Mouse (Mus musculus) intestine, postnatal 0 days (tissue): Measurements from ENCODE around the gene Cdk9. TPM values are rescaled to one million over a fixed set of nuclear protein-coding genes. Genes with fewer than 3 reads are reported as not detected.

Experiments used
- ATAC-seq: fragments of 200-750 bp; cut with Nextera tagmentation; 2 replicates; pipeline ENCODE4 v1.8.0; 2017; ENCODE audit warnings: mild to moderate bottlenecking, moderate TSS enrichment, moderate library complexity
- H3K27ac ChIP-seq: fragments of 300-500 bp; sonication (generic); 2 replicates; pipeline ENCODE4 v1.5.1; 2014; ENCODE audit warnings: mild to moderate bottlenecking, low read depth, low read length, moderate library complexity
- H3K27me3 ChIP-seq: fragments of 300-500 bp; sonication (generic); replicated peaks from 2 replicates; pipeline ENCODE4 v1.6.1; 2014; ENCODE audit warnings: low read length, mixed read lengths; ENCODE audit not compliant: control insufficient read depth, insufficient read depth
- H3K36me3 ChIP-seq: fragments of 300-500 bp; sonication (generic); 2 replicates; pipeline ENCODE4 v1.6.1; 2014; ENCODE audit warnings: mild to moderate bottlenecking, moderate library complexity; ENCODE audit not compliant: control insufficient read depth, insufficient read depth
- H3K4me1 ChIP-seq: fragments of 300-500 bp; sonication (generic); replicated peaks from 2 replicates; pipeline ENCODE4 v1.6.1; 2014; ENCODE audit warnings: antibody characterized with exemption, low read length, mixed read lengths; ENCODE audit not compliant: control insufficient read depth, insufficient read depth
- H3K4me2 ChIP-seq: fragments of 300-500 bp; sonication (generic); replicated peaks from 2 replicates; pipeline ENCODE4 v1.6.1; 2014; ENCODE audit warnings: low read depth, mild to moderate bottlenecking, moderate library complexity
- H3K4me3 ChIP-seq: fragments of 300-500 bp; sonication (generic); 2 replicates; pipeline ENCODE4 v1.5.1; 2014; ENCODE audit warnings: low read depth, low read length
- H3K9ac ChIP-seq: fragments of 300-500 bp; sonication (generic); 2 replicates; pipeline ENCODE4 v1.6.1; 2014; ENCODE audit warnings: mild to moderate bottlenecking, low read depth, low read length
- H3K9me3 ChIP-seq: fragments of 300-500 bp; sonication (generic); 2 replicates; pipeline ENCODE4 v1.6.1; 2016; ENCODE audit warnings: mixed run types; ENCODE audit not compliant: control insufficient read depth
- CTCF ChIP-seq: sonication (generic); IDR thresholded peaks from 2 replicates; pipeline ENCODE4 v1.5.1; 2016; ENCODE audit warnings: low read depth, mild to moderate bottlenecking, control low read depth, antibody characterized with exemption, moderate library complexity
- WGBS: fragments of 180-500 bp; shearing (Covaris S2); extraction: QIAGEN DNeasy Blood & Tissue Kit; methylation state at CpG from one replicate; pipeline ENCODE4 v1.1.7; 2014; 5-methylcytosine and 5-hydroxymethylcytosine counted together
- polyA plus RNA-seq: library from polyadenylated mRNA; unstranded; fragments of >200 nt; fragmentation: Nextera tagmentation; extraction: Ambion mirVana; gene quantifications from 2 replicates; pipeline ENCODE4 v1.2.1, GENCODE M21; 2015

Gene Cdk9
- polyA plus RNA-seq, 1 experiment from 2014 or later: 54.0 TPM

- no peaks in the 10 kb centered on the region for H3K4me1 ChIP-seq
- H3K9ac ChIP-seq: no peak overlapping the region
- ATAC-seq: no peak
- no peak overlapping the region for H3K4me2 ChIP-seq
- no peak for TF ChIP-seq CTCF
- H3K36me3 ChIP-seq: peaks cover 8% of the 10 kb centered on the region; the same call in 1 of the 2 replicates
- no peak overlapping the region for H3K27ac ChIP-seq
- 68% methylated on average over 15 of the region's 15 CpGs for WGBS
- no peaks in the 10 kb centered on the region for H3K9me3 ChIP-seq
- H3K27me3 ChIP-seq: peaks cover 23% of the 10 kb centered on the region
- no peak overlapping the region for H3K4me3 ChIP-seq
Measured at GRCm38 (mm10) chr2:32744272-32744982, 31.6 kb upstream of the Cdk9 start.

GRCm38 (mm10) chr2:32742173-32742531 is 29.3 kb upstream of the Cdk9 start:
- TF ChIP-seq CTCF: no peak
- Histone ChIP-seq H3K4me3 (peak overlapping the region; percentile 37; the same call in 1 of the 2 replicates), H3K27ac (no peak overlapping the region), H3K4me2 (peak overlapping the region; percentile 70), H3K27me3 (peaks cover 23% of the 10 kb centered on the region), H3K36me3 (0 out of 2 replicates have a peak, but pooled peaks cover 8% of the 10 kb centered on the region), H3K4me1 (no peaks in the 10 kb centered on the region), H3K9me3 (no peaks in the 10 kb centered on the region), H3K9ac (no peak overlapping the region)
- WGBS: 10% methylated on average over 18 of the region's 18 CpGs
- no peak for ATAC-seq

- Histone ChIP-seq H3K4me1 (no peaks in the 10 kb centered on the region), H3K9me3 (no peaks in the 10 kb centered on the region), H3K36me3 (0 out of 2 replicates have a peak, but pooled peaks cover 8% of the 10 kb centered on the region), H3K27ac (no peak overlapping the region), H3K9ac (peak overlapping the region; percentile 11; the same call in 1 of the 2 replicates), H3K4me3 (peak overlapping the region; percentile 37), H3K4me2 (peak overlapping the region; percentile 70), H3K27me3 (peaks cover 23% of the 10 kb centered on the region)
- peak; percentile 14; the same call in 1 of the 2 replicates for TF ChIP-seq CTCF
- ATAC-seq: 0 out of 2 replicates have a peak, but pooled peaks have one; percentile 17
- 10% methylated on average over 56 of the region's 58 CpGs for WGBS
Measured at GRCm38 (mm10) chr2:32741273-32742172, 28.6 kb upstream of the Cdk9 start.

GRCm38 (mm10) chr2:32740916-32741272 is 28.0 kb upstream of the Cdk9 start, which contains the start of gene 6330409D20Rik:
6330409D20Rik (minus strand) TSS chr2:32741016.
- WGBS: 10% methylated on average over 11 of the region's 11 CpGs
- Histone ChIP-seq H3K27me3 (peaks cover 23% of the 10 kb centered on the region), H3K36me3 (0 out of 2 replicates have a peak, but pooled peaks cover 5% of the 10 kb centered on the region), H3K4me1 (no peaks in the 10 kb centered on the region), H3K4me3 (peak within 1 kb of the TSS; percentile 37), H3K9ac (peak within 1 kb of the TSS; percentile 11; the same call in 1 of the 2 replicates), H3K27ac (no peak within 1 kb of the TSS), H3K4me2 (peak within 1 kb of the TSS; percentile 70), H3K9me3 (no peaks in the 10 kb centered on the region)
- ATAC-seq: no peak
- no peak for TF ChIP-seq CTCF

- Histone ChIP-seq H3K27me3 (peaks cover 23% of the 10 kb centered on the region), H3K9ac (no peak overlapping the region), H3K4me1 (no peaks in the 10 kb centered on the region), H3K36me3 (no peaks in the 10 kb centered on the region), H3K4me3 (no peak overlapping the region), H3K9me3 (no peaks in the 10 kb centered on the region), H3K27ac (no peak overlapping the region), H3K4me2 (no peak overlapping the region)
- ATAC-seq: no peak
- 63% methylated on average over 4 of the region's 4 CpGs for WGBS
- no peak for TF ChIP-seq CTCF
Measured at GRCm38 (mm10) chr2:32739311-32739710, 26.4 kb upstream of the Cdk9 start.

GRCm38 (mm10) chr2:32737008-32737407 is 24.1 kb upstream of the Cdk9 start:
- peaks cover 16% of the 10 kb centered on the region for H3K27me3 ChIP-seq
- no peaks in the 10 kb centered on the region for H3K9me3 ChIP-seq
- no peak overlapping the region for H3K27ac ChIP-seq
- H3K4me3 ChIP-seq: no peak overlapping the region
- H3K36me3 ChIP-seq: no peaks in the 10 kb centered on the region
- ATAC-seq: no peak
- H3K4me1 ChIP-seq: no peaks in the 10 kb centered on the region
- WGBS: 62% methylated on average over 6 of the region's 6 CpGs
- TF ChIP-seq CTCF: 0 out of 2 replicates have a peak, but pooled peaks have one; percentile 13
- H3K4me2 ChIP-seq: no peak overlapping the region
- no peak overlapping the region for H3K9ac ChIP-seq
